Mouse (Mus musculus) megakaryocyte, adult 5-6 weeks (primary cell): ENCODE data around the gene Dhx8. TPM values are rescaled to one million over a fixed set of nuclear protein-coding genes. Genes with fewer than 3 reads are reported as not detected.

Source experiments
- ATAC-seq: 2 replicates; pipeline ENCODE4 v1.8.0; 2016; ENCODE audit warnings: mild to moderate bottlenecking, inconsistent platforms; ENCODE audit not compliant: poor library complexity, severe bottlenecking
- total RNA-seq, 2 experiments: library from RNA; stranded (forward) in 1 of 2; stranded (reverse) in 1 of 2; fragments of 153-499, 151-499 nt in 1 of 2; fragments of 221-1000, 200-1000 nt in 1 of 2; gene quantifications; 2 replicates each; pipeline versions ENCODE4 v1.2.3 to v1.2.4; 2015 to 2017

Gene Dhx8
- total RNA-seq (2015): 18.5 and 18.8 TPM in 2 replicates
- total RNA-seq (2017): 36.9 and 39.1 TPM in 2 replicates

- ATAC-seq: peak; percentile 99
Observed at GRCm38 (mm10) chr11:101732518-101733440, at the start of gene Dhx8. TSS of gene Dhx8 (plus strand) at chr11:101732919.

DNA sequence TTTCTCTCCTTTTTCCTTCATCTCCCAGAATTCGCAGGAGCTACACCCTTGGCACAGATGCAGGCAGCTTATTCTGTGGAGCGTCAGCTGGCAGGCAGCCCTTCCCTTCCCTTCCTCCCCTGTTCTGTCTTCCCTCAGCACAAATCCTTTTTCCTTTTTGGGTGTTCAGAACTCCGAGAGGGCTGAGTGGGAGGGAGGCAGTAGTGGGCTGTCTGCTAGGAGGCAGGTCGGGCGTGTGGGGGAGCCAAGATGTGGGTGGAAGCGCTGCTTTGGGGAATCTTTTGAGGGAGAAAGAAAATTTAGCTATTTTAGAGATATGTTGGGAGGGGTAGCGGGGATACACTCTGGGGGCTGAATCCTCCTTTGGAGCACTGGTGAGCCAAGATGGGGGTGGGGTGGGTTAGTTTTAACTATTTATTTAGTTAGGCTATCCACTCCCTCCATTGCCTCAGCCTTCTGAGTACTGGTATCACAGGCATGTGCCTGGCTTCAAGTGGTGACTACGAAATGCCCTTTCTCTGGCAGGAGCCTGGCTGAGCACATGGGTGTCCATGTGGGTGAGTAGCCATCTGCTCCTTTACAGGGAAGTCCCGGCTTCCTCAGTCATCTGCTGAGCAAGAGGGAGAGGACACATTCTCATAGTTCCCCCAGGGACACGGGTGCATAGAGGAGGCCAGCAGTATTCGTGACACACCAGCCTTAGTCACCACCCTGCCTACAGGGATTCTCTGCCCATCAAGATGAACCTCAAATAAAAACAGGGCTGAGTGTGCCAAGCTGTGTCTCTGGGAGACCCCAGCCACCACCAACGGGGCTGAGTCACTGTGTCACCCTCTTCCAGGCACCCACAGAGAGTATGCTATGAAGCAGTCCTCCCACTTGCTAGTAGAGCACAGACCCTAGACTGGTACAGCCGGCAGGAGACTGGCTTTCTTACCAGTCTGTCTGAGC, 45.1 kb upstream of the Dhx8 start:
- ATAC-seq: no peak

DNA sequence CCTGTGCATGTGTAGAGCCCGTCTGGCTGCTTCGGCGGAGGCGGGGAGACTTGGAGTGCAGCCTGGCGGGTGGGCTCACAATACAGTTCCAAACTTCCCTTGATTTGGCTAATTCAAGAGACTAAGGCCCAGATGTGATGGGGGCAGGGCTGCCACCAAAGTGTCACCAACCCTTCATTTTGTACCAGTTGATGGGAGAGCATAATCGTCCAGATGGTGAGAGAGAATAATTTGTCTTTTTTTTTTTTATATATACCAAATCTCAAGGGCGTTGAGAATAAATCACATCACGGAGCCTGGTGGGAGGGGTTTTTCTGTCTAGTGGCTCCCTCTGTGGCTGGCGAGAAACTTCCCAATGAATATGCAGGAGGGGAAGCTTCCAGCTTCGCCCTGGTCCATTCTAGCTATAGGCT, 43.0 kb upstream of the Dhx8 start:
- no peak for ATAC-seq

- ATAC-seq: no peak
Observed at GRCm38 (mm10) chr11:101690326-101690725, 42.4 kb upstream of the Dhx8 start.

DNA sequence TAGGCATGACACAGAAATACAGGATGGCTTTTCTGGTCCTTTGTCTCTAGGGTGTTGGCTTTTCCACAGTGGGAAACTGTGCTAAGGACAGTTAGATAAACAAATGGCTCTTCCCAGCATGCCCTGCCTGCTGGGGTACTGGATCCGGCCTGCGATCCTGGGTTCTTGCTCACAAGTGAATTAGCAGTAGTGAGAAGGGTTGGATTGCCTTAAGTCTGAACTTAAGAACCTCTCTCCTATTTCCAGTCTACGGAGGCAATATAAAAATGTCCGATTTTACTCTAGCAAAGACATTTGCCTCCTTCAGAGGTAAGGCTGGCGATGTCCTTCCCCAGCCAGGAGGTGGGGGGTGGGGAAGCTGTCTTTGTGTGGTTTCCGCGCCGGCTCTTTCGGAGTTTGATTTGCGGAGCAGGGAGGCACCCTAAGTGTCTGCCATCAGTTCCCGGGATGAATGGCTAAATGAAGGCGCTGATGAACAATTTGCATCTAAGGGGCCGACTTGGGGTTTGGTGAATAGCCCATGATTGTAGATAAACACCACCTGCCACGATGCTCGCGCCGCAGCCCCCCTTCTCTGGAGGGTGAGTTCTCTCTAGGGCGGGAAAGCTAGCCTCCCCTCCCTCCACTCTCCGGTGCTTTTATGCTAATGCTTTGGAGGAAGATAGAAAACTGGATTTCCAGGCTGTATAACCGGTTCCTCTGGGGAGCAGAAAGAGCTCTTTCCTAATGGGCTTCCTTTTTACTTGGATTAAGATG, 36.6 kb upstream of the Dhx8 start:
- no peak for ATAC-seq

GRCm38 (mm10) chr11:101697156-101697861, 35.4 kb upstream of the Dhx8 start:
- no peak for ATAC-seq

DNA sequence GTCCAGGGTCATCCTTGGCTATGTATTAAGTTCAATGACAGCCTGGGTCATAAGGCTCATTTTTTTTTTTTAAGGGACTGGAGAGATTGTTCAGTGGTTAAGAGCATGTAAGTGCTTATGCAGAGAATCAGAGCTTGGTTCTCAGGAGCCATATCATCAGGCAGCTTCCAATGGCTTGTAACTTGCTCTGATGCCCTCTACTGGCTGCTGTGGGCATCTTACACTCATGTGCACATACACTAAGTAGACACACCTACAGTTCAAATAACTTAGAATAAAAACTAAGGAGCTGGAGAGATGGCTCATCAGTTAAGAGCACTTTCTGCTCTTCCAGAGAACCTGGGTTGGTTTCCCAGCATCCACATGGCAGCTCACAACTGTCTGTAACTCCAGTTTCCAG, 34.6 kb upstream of the Dhx8 start:
- no peak for ATAC-seq

DNA sequence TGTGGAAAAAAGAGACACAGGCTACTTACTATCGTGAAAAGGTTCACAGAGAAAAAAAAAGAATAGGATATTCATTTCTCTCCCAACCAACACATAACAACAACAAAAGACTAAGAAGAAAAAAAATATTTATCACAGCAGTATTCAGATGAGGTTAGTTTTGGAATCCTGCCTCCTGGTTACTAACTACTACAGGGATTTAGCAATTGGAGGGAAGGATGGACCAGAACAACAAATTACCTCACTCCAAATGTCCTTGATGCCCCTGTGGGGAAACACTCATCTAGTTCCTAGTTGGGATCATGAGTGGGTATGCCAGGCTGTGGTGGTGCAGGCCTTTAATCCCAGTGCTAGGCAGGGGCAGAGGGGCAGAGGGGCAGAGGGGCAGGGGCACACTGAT, 33.2 kb upstream of the Dhx8 start:
- no peak for ATAC-seq

- ATAC-seq: no peak
Observed at GRCm38 (mm10) chr11:101699991-101700390, 32.7 kb upstream of the Dhx8 start.

- ATAC-seq: no peak
Observed at GRCm38 (mm10) chr11:101700446-101700845, 32.3 kb upstream of the Dhx8 start.

DNA sequence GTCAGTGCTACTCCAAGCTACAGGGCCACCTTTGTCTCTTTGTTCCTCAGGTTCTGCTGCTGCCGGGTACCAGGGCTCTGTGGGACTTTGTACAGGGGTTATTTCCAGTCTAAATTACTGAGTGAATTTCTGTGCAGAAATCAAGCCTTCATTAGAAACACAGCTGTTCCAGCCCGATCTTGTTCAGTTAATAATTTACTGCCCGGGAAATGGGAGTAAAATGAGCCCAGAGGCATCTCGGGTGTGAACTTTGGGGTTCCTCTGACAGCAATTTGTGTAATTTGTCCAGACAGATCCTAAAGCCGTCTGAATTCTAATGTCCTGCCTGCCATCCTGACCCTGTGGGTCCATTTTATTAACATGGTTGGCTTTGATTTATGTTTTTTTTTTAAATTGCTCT, 28.6 kb upstream of the Dhx8 start:
- ATAC-seq: no peak

DNA sequence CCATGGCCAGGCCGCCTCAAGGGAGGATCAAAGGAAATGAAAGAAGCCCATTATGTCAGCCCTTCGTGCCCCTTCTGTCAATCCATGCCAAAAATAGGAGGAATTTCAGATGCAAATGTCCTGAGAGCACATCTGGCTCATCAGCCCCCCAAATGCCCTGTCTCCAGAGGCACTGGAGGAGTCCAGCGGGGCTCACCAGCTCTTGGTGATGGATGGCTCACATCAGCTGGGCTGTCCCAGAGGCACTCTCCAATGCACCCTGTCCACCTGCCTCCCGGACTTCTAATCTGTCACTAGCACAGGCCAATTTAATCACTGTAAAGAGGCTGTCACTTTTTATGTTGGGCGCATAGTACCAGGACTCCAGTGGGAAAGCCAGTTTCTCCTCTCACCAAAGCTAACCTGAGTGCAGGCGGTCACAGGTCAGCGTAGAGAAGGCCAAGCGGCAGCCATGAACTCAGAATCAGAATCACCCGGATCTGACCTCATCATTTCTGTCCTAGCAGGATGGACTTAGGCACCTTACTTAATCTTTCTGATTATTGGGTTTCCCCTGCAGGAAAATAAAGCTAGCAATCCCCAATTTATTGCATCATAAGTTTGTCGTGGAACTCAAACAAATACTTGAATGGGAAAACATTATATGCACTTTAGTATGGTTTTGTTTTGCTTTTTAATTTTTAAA, 25.8 kb upstream of the Dhx8 start:
- no peak for ATAC-seq

DNA sequence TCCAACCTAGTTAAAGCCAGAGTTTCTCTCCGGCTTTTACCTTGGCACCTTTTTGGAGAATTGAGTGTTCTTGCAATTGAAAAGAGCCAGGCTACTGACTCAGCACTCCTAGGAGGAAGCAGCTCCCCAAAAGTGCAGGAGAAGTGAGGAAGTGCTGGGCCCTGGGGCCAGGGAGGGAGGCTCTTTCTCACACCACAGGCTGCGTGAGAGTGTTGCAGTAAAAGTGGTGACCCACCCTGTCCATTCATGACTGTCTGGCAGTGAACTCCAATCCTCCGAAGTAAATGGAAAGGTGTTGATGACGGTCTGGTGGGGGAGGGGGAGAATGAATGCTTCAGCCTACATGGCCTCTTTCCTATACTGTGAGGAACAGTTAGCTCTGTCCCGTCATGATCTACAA, 24.2 kb upstream of the Dhx8 start:
- peak; percentile 71 for ATAC-seq

DNA sequence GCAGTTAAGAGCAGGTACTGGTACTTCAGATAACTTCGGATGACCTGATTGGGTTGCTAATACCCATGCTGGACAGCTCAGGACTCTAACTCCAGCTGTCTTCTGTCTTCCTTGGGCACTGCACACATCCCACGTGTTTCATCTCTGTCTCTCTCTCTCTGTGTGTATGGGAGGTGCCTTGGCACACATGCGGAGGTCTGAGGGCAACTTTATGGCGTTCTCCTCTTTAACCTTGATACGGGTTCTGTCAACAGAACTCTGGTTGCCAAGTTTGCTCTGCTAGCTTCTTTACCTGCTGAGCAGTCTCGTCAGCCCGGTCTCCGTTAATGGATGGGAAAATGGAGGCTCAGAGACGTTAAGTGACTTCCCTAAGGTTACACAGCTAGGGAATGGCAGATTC, 19.9 kb upstream of the Dhx8 start:
- ATAC-seq: no peak

- ATAC-seq: no peak
Observed at GRCm38 (mm10) chr11:101714012-101714411, 18.7 kb upstream of the Dhx8 start.

GRCm38 (mm10) chr11:101718324-101718723, 14.4 kb upstream of the Dhx8 start:
- no peak for ATAC-seq

GRCm38 (mm10) chr11:101719986-101720520, 12.7 kb upstream of the Dhx8 start:
- ATAC-seq: no peak

DNA sequence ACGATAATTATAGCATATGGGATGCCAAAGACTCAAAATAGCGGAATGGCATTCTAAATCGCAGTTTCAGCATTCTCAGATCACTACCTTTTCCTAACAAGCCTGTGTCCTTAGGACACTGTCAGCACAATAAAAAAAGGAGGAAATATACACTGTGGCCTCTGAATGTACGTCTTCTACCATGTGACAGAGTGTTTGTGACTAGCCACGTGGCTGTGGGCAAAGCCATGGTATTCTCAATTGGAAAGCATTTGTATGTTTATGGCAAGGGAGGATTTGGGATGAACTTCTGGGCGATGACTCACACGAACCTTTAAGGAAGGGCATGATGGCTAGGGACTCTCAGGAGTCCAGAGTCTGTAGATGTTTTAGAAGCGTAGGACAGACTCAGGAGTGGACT, 7.7 kb upstream of the Dhx8 start:
- ATAC-seq: no peak

DNA sequence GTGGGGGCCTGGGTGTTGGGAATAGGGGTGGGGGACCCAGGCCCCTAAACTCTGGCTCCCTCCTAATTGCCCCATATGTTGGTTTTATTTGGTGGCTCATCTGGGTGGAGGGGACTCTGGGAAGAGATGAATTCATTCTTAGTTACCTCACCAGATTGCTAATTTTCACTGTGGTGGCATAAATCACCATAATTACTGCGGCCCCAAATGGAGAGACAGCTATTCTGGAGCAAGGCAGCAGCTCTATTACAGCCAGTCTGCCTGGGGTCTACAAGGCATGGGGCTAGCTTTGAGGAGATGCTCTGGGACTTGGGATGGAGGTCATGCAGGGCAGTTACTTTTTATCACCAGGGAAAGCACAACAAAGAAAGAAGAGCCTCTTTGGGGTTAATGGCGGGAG, 6.0 kb upstream of the Dhx8 start:
- ATAC-seq: no peak
